Mouse (Mus musculus) hindbrain, embryonic 10.5 days (tissue): Measurements from ENCODE around the gene Gm12258. TPM values are rescaled to one million over a fixed set of nuclear protein-coding genes. Genes with fewer than 3 reads are reported as not detected.
"Not testable (repeated sequence)": the region's sequence is repeated elsewhere in the genome, so short reads cannot be mapped to it uniquely, and the experiment has no call there.

Source experiments
- DNase-seq: peaks from one replicate; pipeline ENCODE4 v3.0.0-alpha.2; 2017; ENCODE audit warnings: low spot score
- H3K27ac ChIP-seq: fragments of 300-500 bp; sonication (generic); 2 replicates; pipeline ENCODE4 v1.5.1; 2016; ENCODE audit warnings: mild to moderate bottlenecking, moderate library complexity
- H3K27me3 ChIP-seq: fragments of 300-500 bp; sonication (generic); 2 replicates; pipeline ENCODE4 v1.6.1; 2016; ENCODE audit warnings: mild to moderate bottlenecking; ENCODE audit not compliant: poor library complexity, insufficient read depth, severe bottlenecking
- H3K36me3 ChIP-seq: fragments of 300-500 bp; sonication (generic); 2 replicates; pipeline ENCODE4 v1.6.1; 2016; ENCODE audit warnings: mild to moderate bottlenecking, moderate library complexity
- H3K4me1 ChIP-seq: fragments of 300-500 bp; sonication (generic); replicated peaks from 2 replicates; pipeline ENCODE4 v1.6.1; 2016; ENCODE audit warnings: mild to moderate bottlenecking
- H3K4me3 ChIP-seq: fragments of 300-500 bp; sonication (generic); 2 replicates; pipeline ENCODE4 v1.5.1; 2016; ENCODE audit warnings: mild to moderate bottlenecking, moderate library complexity
- H3K9me3 ChIP-seq: fragments of 300-500 bp; sonication (generic); 2 replicates; pipeline ENCODE4 v1.6.1; 2016; ENCODE audit warnings: mild to moderate bottlenecking, moderate library complexity
- WGBS: fragments of 180-500 bp; shearing (Covaris S2); methylation state at CpG from one replicate; pipeline ENCODE4 v1.1.7; 2016; 5-methylcytosine and 5-hydroxymethylcytosine counted together
- polyA plus RNA-seq: library from polyadenylated mRNA; unstranded; fragments of >200 nt; fragmentation: Nextera tagmentation; extraction: Ambion mirVana; gene quantifications from 2 replicates; pipeline ENCODE4 v1.2.1, GENCODE M21; 2016

Gm12258 gene
- 10.0 and 12.0 TPM in 2 replicates for polyA plus RNA-seq

DNA sequence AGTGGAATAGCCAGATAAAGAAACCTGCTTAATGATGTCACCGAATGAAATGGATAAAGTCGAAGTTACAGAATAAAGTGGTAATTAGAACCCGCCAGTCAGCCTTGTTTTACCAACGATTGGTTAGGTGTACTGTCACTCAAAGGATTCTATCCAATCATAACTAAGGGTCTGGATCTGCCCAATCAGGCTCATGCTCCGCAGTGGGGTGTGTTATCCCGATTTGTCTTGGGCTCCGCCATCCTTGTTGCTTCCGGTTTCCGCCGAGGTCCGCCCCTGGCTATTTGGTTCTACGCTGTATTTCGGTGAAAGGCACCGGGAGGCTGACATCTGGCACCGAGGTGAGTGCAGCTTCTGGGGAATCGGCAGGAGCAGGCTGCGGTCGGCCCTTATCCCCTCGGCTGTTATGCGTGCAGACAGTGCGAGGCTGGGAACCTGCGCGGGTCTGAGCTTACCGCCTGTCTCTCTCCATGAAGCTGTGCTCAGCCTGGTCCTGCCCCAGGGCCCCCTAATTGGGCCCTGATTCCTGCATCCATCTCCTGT, at the start of gene Gm12258:
TSS of gene Gm12258 (plus strand) at position 240 of the 543 bp plus-strand sequence.
- H3K27me3 ChIP-seq, result no peaks in the 10 kb centered on the region
- peak; percentile 87 for DNase-seq
- peaks cover 12% of the 10 kb centered on the region for H3K4me1 ChIP-seq
- H3K27ac ChIP-seq, result peak within 1 kb of the TSS; percentile 88
- H3K9me3 ChIP-seq, result no peaks in the 10 kb centered on the region; the same call in 1 of the 2 replicates
- H3K36me3 ChIP-seq, result peaks cover 32% of the 10 kb centered on the region
- peak within 1 kb of the TSS; percentile 83 for H3K4me3 ChIP-seq
- WGBS, result under 1% methylated on average over 24 of the region's 24 CpGs

DNA sequence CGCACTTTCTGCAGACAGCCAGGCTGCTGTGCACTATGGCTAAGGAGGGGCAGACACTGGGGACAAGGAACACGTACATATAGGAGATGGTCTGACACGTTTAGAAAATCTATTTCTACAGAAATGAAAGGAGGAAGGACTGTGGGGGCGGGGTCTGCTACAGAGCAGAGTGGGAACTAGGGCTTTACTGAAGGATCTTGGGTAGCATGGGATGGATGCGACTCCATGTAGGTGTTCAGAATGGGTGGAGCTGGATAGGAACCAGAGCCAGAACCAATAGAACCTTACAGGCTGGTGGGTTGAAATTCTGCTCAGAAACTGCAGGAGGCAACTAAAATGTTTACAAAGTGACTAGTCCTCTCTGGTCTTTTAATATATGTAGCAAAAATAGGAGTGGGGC, 47.2 kb upstream of the Gm12258 start:
- Histone ChIP-seq H3K4me3 (no peak overlapping the region), H3K9me3 (no peaks in the 10 kb centered on the region), H3K4me1 (peaks cover 16% of the 10 kb centered on the region), H3K27ac (no peak overlapping the region), H3K27me3 (no peaks in the 10 kb centered on the region), H3K36me3 (no peaks in the 10 kb centered on the region)
- WGBS, result 82% methylated on average over 5 of the region's 5 CpGs
- no peak for DNase-seq

DNA sequence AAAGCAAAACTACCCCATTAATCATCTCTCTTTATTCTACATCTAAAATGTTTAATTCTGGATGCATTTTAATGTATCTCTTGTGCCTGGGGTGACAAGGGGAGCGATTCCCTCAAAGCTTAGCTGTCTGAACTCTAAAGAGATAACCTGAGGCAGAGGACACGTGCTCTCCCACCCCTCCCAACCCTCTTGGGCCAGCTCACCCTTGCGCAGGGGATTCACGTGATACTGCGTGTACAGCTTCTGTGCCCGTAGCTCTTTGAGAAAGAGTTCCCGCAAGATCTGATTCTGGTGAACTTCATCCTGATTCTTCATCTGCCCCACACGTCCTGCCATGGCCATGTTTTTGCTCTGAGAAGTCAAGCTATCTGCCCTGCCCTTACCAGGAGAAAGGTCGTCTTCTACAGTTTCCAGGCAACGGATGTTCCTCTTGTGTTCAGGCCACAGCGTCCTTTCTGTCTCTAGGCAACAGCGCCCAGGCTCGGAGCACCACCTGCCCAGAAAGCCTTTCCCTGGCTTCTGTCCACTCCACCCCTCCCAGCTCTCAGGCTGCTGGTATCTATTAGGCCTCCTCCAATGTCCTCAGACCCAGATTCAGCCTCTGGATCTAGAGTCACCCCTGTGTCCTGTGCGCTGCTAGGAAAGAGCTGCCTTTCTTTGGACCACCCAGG, 45.3 kb upstream of the Gm12258 start, which contains the start of gene Fam183b:
TSS of gene Fam183b (minus strand) at position 403 of the 671 bp plus-strand sequence.
- WGBS, result 38% methylated on average over 14 of the region's 14 CpGs
- Histone ChIP-seq H3K27me3 (no peaks in the 10 kb centered on the region), H3K9me3 (no peaks in the 10 kb centered on the region), H3K36me3 (no peaks in the 10 kb centered on the region), H3K27ac (peak within 1 kb of the TSS; percentile 59), H3K4me1 (peaks cover 16% of the 10 kb centered on the region), H3K4me3 (0 out of 2 replicates have a peak within 1 kb of the TSS, but pooled peaks have one; percentile 23)
- DNase-seq, result peak; percentile 64

DNA sequence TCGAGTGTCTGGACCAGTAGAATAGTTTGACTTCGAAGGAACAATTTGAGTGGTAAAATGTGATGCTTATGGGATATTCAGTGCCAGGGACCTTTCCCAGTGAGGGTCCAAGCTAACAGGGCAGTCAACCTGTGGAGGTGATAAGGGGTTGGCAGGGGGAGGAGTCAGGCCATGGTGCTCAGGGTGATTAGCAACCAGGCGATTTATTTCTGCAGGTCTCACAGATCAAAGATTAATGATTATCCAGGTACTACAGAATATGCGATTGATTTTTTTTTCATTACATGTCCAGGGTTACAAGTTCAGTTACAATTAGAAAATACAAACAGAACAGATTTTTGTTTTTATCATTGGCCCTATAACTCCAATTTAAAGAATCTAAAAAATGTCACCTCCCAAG, 43.1 kb upstream of the Gm12258 start:
- Histone ChIP-seq H3K4me1 (peaks cover 16% of the 10 kb centered on the region), H3K27me3 (no peaks in the 10 kb centered on the region), H3K9me3 (no peaks in the 10 kb centered on the region), H3K27ac (no peak overlapping the region), H3K36me3 (no peaks in the 10 kb centered on the region), H3K4me3 (no peak overlapping the region)
- 81% methylated on average over 4 of the region's 4 CpGs for WGBS
- DNase-seq, result no peak

DNA sequence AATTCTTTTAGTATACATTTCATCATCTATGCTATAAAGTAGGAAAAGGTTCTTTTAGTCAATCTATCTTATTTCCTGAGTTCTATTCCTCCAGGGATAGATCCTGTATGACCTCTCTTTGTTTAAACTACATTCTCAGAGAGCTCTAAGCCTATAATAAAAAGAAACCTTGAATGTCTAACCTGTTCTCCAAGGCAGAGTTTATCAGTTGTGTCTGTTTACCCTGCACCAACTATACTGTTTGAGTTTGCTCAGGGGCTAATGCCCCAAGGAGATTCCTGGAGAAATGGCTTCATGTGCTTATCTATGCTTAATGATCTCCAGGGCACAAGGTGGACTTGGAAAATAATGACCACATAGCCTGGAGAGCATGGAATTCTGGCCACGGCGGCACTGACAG, 42.6 kb upstream of the Gm12258 start:
- H3K36me3 ChIP-seq, result no peaks in the 10 kb centered on the region
- H3K9me3 ChIP-seq, result no peaks in the 10 kb centered on the region
- H3K4me3 ChIP-seq, result no peak overlapping the region

DNA sequence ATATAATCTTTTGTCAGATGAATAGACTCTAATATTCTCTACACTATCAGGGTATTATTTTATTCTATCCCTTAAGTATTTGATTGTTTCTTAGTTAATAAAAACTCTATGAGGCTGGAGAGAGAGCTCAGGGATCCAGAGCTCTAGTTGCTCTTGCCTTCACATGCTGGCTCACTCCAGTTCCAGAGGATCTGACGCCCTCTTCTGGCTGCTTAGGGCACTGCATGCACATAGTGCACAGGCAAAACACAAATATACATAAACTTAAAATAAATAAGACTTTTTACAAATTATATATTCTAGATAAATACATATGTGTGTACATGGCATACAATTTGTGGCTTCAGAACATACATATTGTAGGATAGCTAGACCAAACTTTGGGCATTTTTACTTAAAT, 35.0 kb upstream of the Gm12258 start:
- no peak for DNase-seq
- Histone ChIP-seq H3K4me3 (no peak overlapping the region), H3K36me3 (no peaks in the 10 kb centered on the region), H3K27me3 (no peaks in the 10 kb centered on the region), H3K9me3 (no peaks in the 10 kb centered on the region), H3K27ac (no peak overlapping the region), H3K4me1 (no peaks in the 10 kb centered on the region)
- 2% methylated on average over 1 of the region's 1 CpGs for WGBS

More for the DNA sequence above, 42.6 kb upstream of the Gm12258 start:
- no peak overlapping the region for H3K27ac ChIP-seq
- WGBS, result 93% methylated on average over 2 of the region's 2 CpGs
- no peaks in the 10 kb centered on the region for H3K27me3 ChIP-seq
- DNase-seq, result no peak
- peaks cover 16% of the 10 kb centered on the region for H3K4me1 ChIP-seq

DNA sequence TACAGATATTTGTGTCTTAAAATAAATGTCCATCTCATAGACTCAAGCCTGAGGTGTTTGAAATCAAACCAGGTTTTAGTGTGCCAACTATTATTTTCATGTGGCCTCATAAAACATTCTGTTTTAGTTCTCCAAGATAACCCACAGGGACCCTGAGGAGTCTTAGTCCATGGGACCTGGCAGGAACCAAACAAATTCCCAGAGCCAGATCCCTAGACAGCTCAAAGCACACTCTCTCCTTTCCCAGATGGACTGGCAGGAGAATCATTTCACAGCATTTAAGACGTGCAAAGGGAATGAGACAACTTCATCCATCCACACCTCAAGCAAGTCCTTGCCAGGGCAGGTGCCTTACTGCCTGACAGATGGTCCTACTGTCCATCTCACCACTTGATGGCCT, 32.3 kb upstream of the Gm12258 start, which contains the start of gene Olfr313:
TSS of gene Olfr313 (plus strand) at position 301 of the 400 bp plus-strand sequence.
- not testable (repeated sequence) for H3K4me1 ChIP-seq, H3K9me3 ChIP-seq

DNA sequence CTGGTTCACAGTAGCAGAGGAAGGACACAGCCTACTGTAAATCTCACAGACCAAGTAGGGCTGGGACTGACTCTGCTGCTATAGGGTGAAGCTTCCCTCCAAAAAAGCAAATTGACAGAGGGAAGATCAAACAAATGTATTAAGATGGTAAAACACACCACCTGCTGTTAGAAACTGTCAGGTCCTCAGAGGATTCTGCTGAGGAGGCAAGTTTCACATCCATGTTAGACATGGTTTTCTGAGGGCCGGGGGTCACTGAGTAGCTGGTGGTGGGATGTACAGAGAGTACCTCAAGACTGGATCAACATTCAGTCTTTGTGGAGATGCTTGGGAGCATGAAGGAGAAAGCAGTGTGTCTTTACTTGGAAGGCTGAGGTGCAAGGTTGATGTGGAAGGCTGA, 31.3 kb upstream of the Gm12258 start:
- H3K4me3 ChIP-seq, result no peak overlapping the region
- H3K36me3 ChIP-seq, result no peaks in the 10 kb centered on the region
- no peaks in the 10 kb centered on the region for H3K9me3 ChIP-seq
- no peaks in the 10 kb centered on the region for H3K27me3 ChIP-seq
- no peak for DNase-seq
- 82% methylated on average over 1 of the region's 1 CpGs for WGBS
- H3K27ac ChIP-seq, result no peak overlapping the region
- no peaks in the 10 kb centered on the region for H3K4me1 ChIP-seq

More for the DNA sequence above, 32.3 kb upstream of the Gm12258 start, which contains the start of gene Olfr313:
- WGBS, result 66% methylated on average over 1 of the region's 1 CpGs
- H3K36me3 ChIP-seq, H3K4me3 ChIP-seq, H3K27me3 ChIP-seq, DNase-seq, H3K27ac ChIP-seq: not testable (repeated sequence)

DNA sequence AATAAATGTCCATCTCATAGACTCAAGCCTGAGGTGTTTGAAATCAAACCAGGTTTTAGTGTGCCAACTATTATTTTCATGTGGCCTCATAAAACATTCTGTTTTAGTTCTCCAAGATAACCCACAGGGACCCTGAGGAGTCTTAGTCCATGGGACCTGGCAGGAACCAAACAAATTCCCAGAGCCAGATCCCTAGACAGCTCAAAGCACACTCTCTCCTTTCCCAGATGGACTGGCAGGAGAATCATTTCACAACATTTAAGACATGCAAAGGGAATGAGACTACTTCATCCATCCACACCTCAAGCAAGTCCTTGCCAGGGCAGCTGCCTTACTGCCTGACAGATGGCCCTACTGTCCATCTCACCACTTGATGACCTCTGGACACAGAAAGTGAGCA, 18.0 kb upstream of the Gm12258 start, which contains the start of gene Olfr312:
TSS of gene Olfr312 (plus strand) at position 301 of the 400 bp plus-strand sequence.
- not testable (repeated sequence) for H3K9me3 ChIP-seq, H3K27ac ChIP-seq, H3K4me3 ChIP-seq, H3K36me3 ChIP-seq, H3K27me3 ChIP-seq, DNase-seq, H3K4me1 ChIP-seq

DNA sequence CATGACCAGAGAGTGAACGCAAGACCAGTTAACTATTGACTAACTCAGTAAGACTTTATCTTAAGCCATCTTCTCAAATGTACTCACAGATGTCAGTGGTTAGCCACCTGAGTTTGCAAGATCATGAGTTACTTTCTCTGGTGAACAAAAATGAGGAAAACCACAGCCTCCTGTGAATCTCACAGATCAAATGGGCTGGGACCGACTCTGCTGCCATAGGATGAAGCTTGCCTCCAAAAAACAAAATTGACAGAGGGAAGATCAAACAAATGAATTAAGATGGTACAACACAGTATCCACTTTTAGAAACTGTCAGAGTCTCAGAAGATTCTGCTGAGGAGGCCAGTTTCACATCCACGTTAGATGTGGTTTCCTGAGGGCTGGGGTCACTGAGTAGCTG, 17.2 kb upstream of the Gm12258 start:
- 90% methylated on average over 3 of the region's 3 CpGs for WGBS
- no peak overlapping the region for H3K4me3 ChIP-seq
- H3K4me1 ChIP-seq, result no peaks in the 10 kb centered on the region
- H3K27ac ChIP-seq, result no peak overlapping the region
- H3K9me3 ChIP-seq, result no peaks in the 10 kb centered on the region
- no peaks in the 10 kb centered on the region for H3K27me3 ChIP-seq
- DNase-seq, result no peak
- no peaks in the 10 kb centered on the region for H3K36me3 ChIP-seq

DNA sequence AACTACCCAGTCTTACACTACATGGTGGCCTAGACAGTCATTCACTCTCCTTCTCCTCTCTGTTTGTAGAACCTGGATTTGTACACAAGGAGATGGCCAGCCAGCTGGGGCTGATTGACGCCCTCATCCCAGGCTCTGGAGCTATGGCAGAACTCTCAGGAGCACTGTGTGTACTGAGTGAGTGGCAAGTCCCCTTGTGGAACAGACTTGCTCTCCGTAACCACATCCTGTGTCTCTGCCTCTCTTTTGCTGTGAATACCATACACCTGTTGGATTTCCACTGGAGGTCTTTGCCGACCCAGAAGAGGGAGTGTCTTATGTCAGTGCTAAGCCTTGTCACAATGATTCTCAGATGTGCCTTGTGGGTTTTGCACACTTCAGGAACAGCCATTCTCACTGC, 14.4 kb upstream of the Gm12258 start:
- 81% methylated on average over 3 of the region's 3 CpGs for WGBS
- H3K4me3 ChIP-seq, H3K27ac ChIP-seq, H3K27me3 ChIP-seq, DNase-seq, H3K4me1 ChIP-seq, H3K9me3 ChIP-seq, H3K36me3 ChIP-seq: not testable (repeated sequence)

DNA sequence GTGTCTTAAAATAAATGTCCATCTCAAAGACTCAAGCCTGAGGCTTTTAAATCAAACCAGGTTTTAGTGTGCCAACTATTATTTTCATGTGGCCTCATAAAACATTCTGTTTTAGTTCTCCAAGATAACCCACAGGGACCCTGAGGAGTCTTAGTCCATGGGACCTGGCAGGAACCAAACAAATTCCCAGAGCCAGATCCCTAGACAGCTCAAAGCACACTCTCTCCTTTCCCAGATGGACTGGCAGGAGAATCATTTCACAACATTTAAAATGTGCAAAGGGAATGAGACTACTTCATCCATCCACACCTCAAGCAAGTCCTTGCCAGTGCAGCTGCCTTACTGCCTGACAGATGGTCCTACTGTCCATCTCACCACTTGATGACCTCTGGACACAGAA, 8.0 kb upstream of the Gm12258 start, which contains the start of gene Olfr311:
TSS of gene Olfr311 (plus strand) at position 301 of the 400 bp plus-strand sequence.
- not testable (repeated sequence) for H3K4me1 ChIP-seq, H3K4me3 ChIP-seq, H3K27ac ChIP-seq, H3K27me3 ChIP-seq, H3K36me3 ChIP-seq, H3K9me3 ChIP-seq, DNase-seq

DNA sequence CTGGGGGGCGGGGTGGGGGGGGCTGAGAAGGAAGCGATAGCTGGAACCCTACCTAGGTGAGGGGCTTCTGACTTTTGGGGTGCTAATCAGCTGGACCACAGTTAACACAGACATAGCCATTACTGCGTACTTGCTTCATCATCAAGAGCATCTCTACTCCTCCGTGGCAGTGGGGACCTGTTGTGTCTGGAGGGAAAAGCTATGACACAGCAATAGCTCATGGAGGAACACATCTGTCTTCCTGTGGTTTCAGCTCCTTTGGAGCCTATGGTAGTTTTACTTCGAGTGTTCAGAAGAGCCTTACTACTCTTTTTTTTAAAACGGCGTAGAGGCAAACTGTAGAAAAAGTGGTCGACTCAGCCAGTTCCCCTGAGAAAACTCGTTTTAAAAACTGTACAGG, 678 bp downstream of the Gm12258 start:
- H3K9me3 ChIP-seq, result no peaks in the 10 kb centered on the region; the same call in 1 of the 2 replicates
- peaks cover 38% of the 10 kb centered on the region for H3K36me3 ChIP-seq
- no peak for DNase-seq
- 46% methylated on average over 9 of the region's 9 CpGs for WGBS
- no peaks in the 10 kb centered on the region for H3K27me3 ChIP-seq
- H3K4me3 ChIP-seq, result peak overlapping the region; percentile 83
- peaks cover 12% of the 10 kb centered on the region for H3K4me1 ChIP-seq
- H3K27ac ChIP-seq, result peak overlapping the region; percentile 88
